ENCODE assay signal across 29 mouse cellular contexts in genomic region chr11:94440421-94440820, GRCm38 (mm10). TPM values are rescaled to one million over a fixed set of nuclear protein-coding genes. Genes with fewer than 3 reads are reported as not detected.
A peak's percentile ranks its signal among the peaks of the same experiment; 100 is the strongest.
DNase-seq lines count a peak whose midpoint lies in the region; ATAC-seq and TF ChIP-seq lines count a peak whose summit lies in the region.
"Had no signal": no experiment of that assay in that cellular context is flagged by ENCODE, and none has a peak within 500 bp of the region (broad histone marks: within the 10 kb centered on the region; RNA-seq: fewer than 3 reads in every experiment).

No protein-coding gene starts in this region.

- no peak overlapping the region for H3K4me3 ChIP-seq in midbrain, embryonic 12.5 days
- H3K4me3 ChIP-seq in midbrain, embryonic 14.5 days (replicated peaks; ENCODE audit: low read depth, low read length) = no peak overlapping the region
- H3K4me3 ChIP-seq in hindbrain, embryonic 11.5 days (ENCODE audit: low read depth, low read length) = no peak overlapping the region
- H3K4me3 ChIP-seq in hindbrain, postnatal 0 days (ENCODE audit: low read length) = no peak overlapping the region
- H3K4me3 ChIP-seq: heart, embryonic 15.5 days had no signal

- H3K9ac ChIP-seq in midbrain, embryonic 12.5 days (replicated peaks) = no peak overlapping the region
- H3K9ac ChIP-seq in midbrain, embryonic 14.5 days (replicated peaks; ENCODE audit: low read length) = no peak overlapping the region
- no peak overlapping the region for H3K9ac ChIP-seq in hindbrain, embryonic 11.5 days (ENCODE audit: low read depth, low read length)
- H3K9ac ChIP-seq in hindbrain, postnatal 0 days (replicated peaks; ENCODE audit: low read length) = no peak overlapping the region
- H3K9ac ChIP-seq: forebrain, postnatal 0 days; heart, embryonic 15.5 days had no signal

- no peak for TF ChIP-seq CTCF in hindbrain, postnatal 0 days (IDR thresholded peaks at IDR 0.05; ENCODE audit: low read depth)

- WGBS in midbrain, embryonic 12.5 days = 68% methylated on average over 6 of the region's 6 CpGs
- WGBS in midbrain, embryonic 14.5 days = 38% methylated on average over 6 of the region's 6 CpGs
- WGBS in hindbrain, embryonic 11.5 days = 82% methylated on average over 6 of the region's 6 CpGs
- 47% methylated on average over 6 of the region's 6 CpGs for WGBS in hindbrain, postnatal 0 days

- no peak overlapping the region for H3K4me2 ChIP-seq in midbrain, embryonic 12.5 days (replicated peaks)
- H3K4me2 ChIP-seq in midbrain, embryonic 14.5 days (ENCODE audit: low read length) = no peak overlapping the region
- H3K4me2 ChIP-seq in hindbrain, embryonic 11.5 days (replicated peaks; ENCODE audit: low read depth, low read length) = no peak overlapping the region
- H3K4me2 ChIP-seq in hindbrain, postnatal 0 days (ENCODE audit: low read depth, low read length) = no peak overlapping the region
- H3K4me2 ChIP-seq: heart, embryonic 15.5 days had no signal

- H3K27ac ChIP-seq in midbrain, embryonic 12.5 days (replicated peaks) = 0 out of 2 replicates have a peak overlapping the region, but pooled peaks have one; percentile 52
- H3K27ac ChIP-seq in midbrain, embryonic 14.5 days (replicated peaks; ENCODE audit: low read depth, low read length) = no peak overlapping the region
- H3K27ac ChIP-seq in hindbrain, embryonic 11.5 days (ENCODE audit: low read depth, low read length) = no peak overlapping the region
- peak overlapping the region; percentile 11; the same call in 1 of the 2 replicates for H3K27ac ChIP-seq in hindbrain, postnatal 0 days
- H3K27ac ChIP-seq: macrophage; stomach, postnatal 0 days had no signal

- intact Hi-C loops in gastrocnemius, postnatal 14 days (cut with DNase I; ENCODE audit: low total_unique reads) = no loop called here

- DNase-seq in midbrain, embryonic 14.5 days = no peak
- DNase-seq in hindbrain, embryonic 11.5 days (ENCODE audit: low spot score) = no peak
- DNase-seq in hindbrain, postnatal 0 days (ENCODE audit: low spot score) = peak; percentile 48
- DNase-seq in retina, embryonic 14.5 days (ENCODE audit: low spot score) = peak; percentile 72
- DNase-seq in right cerebral cortex, postnatal 25 days = no peak
- DNase-seq in gastrocnemius, postnatal 14 days = no peak
- DNase-seq in thymus, postnatal 25 days = no peak
- DNase-seq: adrenal gland, adult 8-10 months; B cell, adult 2 months; cerebellum, adult 8-10 months; cerebellum, postnatal 36 days; forebrain, postnatal 0 days; gastrocnemius, postnatal 36 days; heart, postnatal 36 days; kidney, adult 8-10 months; kidney, postnatal 10 days; right cerebral cortex, adult 18-20 months; thymus, adult 2 months had no signal

- ATAC-seq in midbrain, embryonic 12.5 days (ENCODE audit: low FRiP score, low read depth) = no peak
- no peak for ATAC-seq in midbrain, embryonic 14.5 days (ENCODE audit: low FRiP score, low TSS enrichment)
- 0 out of 2 replicates have a peak, but pooled peaks have one; percentile 10 for ATAC-seq in hindbrain, embryonic 11.5 days (ENCODE audit: low FRiP score)
- no peak for ATAC-seq in hindbrain, postnatal 0 days
- ATAC-seq: activated CD4-positive, CD25-positive, alpha-beta regulatory T cell, adult 4 months had no signal

- H3K9me3 ChIP-seq in midbrain, embryonic 12.5 days = no peaks in the 10 kb centered on the region
- H3K9me3 ChIP-seq in midbrain, embryonic 14.5 days (ENCODE audit: control insufficient read depth, low read length) = no peaks in the 10 kb centered on the region
- no peaks in the 10 kb centered on the region for H3K9me3 ChIP-seq in hindbrain, embryonic 11.5 days (ENCODE audit: control insufficient read depth, low read length)
- H3K9me3 ChIP-seq in hindbrain, postnatal 0 days (ENCODE audit: low read length) = no peaks in the 10 kb centered on the region
- H3K9me3 ChIP-seq: G1E; heart, embryonic 15.5 days had no signal

- H3K36me3 ChIP-seq in midbrain, embryonic 12.5 days = peaks cover 17% of the 10 kb centered on the region; the same call in 1 of the 2 replicates
- peaks cover 23% of the 10 kb centered on the region for H3K36me3 ChIP-seq in midbrain, embryonic 14.5 days (ENCODE audit: control insufficient read depth, insufficient read depth, low read length)
- no peaks in the 10 kb centered on the region for H3K36me3 ChIP-seq in hindbrain, embryonic 11.5 days (ENCODE audit: control insufficient read depth, insufficient read depth, low read length)
- H3K36me3 ChIP-seq in hindbrain, postnatal 0 days (ENCODE audit: insufficient read depth, low read length) = no peaks in the 10 kb centered on the region; the same call in none of the 2 replicates
- H3K36me3 ChIP-seq: G1E had no signal

- H3K27me3 ChIP-seq in midbrain, embryonic 12.5 days = no peaks in the 10 kb centered on the region
- no peaks in the 10 kb centered on the region for H3K27me3 ChIP-seq in midbrain, embryonic 14.5 days (ENCODE audit: control insufficient read depth, insufficient read depth, low read length)
- H3K27me3 ChIP-seq in hindbrain, embryonic 11.5 days (ENCODE audit: control insufficient read depth, insufficient read depth, low read length) = no peaks in the 10 kb centered on the region
- H3K27me3 ChIP-seq in hindbrain, postnatal 0 days (ENCODE audit: insufficient read depth, low read length) = no peaks in the 10 kb centered on the region

- peaks cover 46% of the 10 kb centered on the region for H3K4me1 ChIP-seq in midbrain, embryonic 12.5 days
- peaks cover 32% of the 10 kb centered on the region for H3K4me1 ChIP-seq in midbrain, embryonic 14.5 days (ENCODE audit: control insufficient read depth, insufficient read depth, low read length)
- H3K4me1 ChIP-seq in hindbrain, embryonic 11.5 days (replicated peaks; ENCODE audit: control insufficient read depth, insufficient read depth, low read length) = peaks cover 20% of the 10 kb centered on the region
- peaks cover 19% of the 10 kb centered on the region; the same call in 1 of the 2 replicates for H3K4me1 ChIP-seq in hindbrain, postnatal 0 days (ENCODE audit: insufficient read depth, low read length)

RNA-seq across cellular contexts. Expression of gene Cacna1g, which starts 33.6 kb away (rescaled TPM):
- 16.2 and 16.5 TPM in 2 replicates for polyA plus RNA-seq in midbrain, embryonic 12.5 days (2016; fragmentation: Nextera tagmentation; extraction: Ambion mirVana)
- polyA plus RNA-seq in midbrain, embryonic 14.5 days (2014; fragmentation: Nextera tagmentation; extraction: Ambion mirVana) = 20.1 and 22.7 TPM in 2 replicates
- 10.9 and 19.3 TPM in 2 replicates for polyA plus RNA-seq in hindbrain, embryonic 11.5 days (2014; fragmentation: Nextera tagmentation; extraction: Ambion mirVana)
- total RNA-seq in hindbrain, postnatal 0 days (2014; rRNA removed) = 87.7 and 90.3 TPM in 2 replicates
- 10.0 and 10.4 TPM in 2 replicates for polyA plus RNA-seq in hindbrain, postnatal 0 days (2015; fragmentation: Nextera tagmentation; extraction: Ambion mirVana)
- total RNA-seq in gastrocnemius, postnatal 14 days (2021) = 1 to 10 TPM; 4.9 to 6.1 TPM
- polyA plus RNA-seq: activated CD4-positive, CD25-positive, alpha-beta regulatory T cell, adult 4 months; G1E; macrophage had no signal

RNA-seq across cellular contexts. Expression of gene Spata20, which starts 45.6 kb away (rescaled TPM):
- 0.36 TPM in 1 of 2 replicates, not detected in the other for polyA plus RNA-seq in midbrain, embryonic 12.5 days (2016; fragmentation: Nextera tagmentation; extraction: Ambion mirVana)
- 0.42 and 0.54 TPM in 2 replicates for polyA plus RNA-seq in midbrain, embryonic 14.5 days (2014; fragmentation: Nextera tagmentation; extraction: Ambion mirVana)
- not detected in 2 replicates for polyA plus RNA-seq in hindbrain, embryonic 11.5 days (2014; fragmentation: Nextera tagmentation; extraction: Ambion mirVana)
- total RNA-seq in hindbrain, postnatal 0 days (2014; rRNA removed) = 1.5 and 11.8 TPM in 2 replicates
- 1.0 and 1.6 TPM in 2 replicates for polyA plus RNA-seq in hindbrain, postnatal 0 days (2015; fragmentation: Nextera tagmentation; extraction: Ambion mirVana)
- total RNA-seq in gastrocnemius, postnatal 14 days (2021) = not detected
- total RNA-seq: adrenal gland, adult 8-10 months; CH12.LX; G1E; gastrocnemius, postnatal 36 days; liver, adult 2 months had no signal
- polyA plus RNA-seq: activated CD4-positive, CD25-positive, alpha-beta regulatory T cell, adult 4 months; G1E; limb, embryonic 11.5 days; liver, adult 2 months; liver, embryonic 16.5 days; macrophage; small intestine, adult 2 months had no signal

RNA-seq across cellular contexts. Expression of gene Abcc3, which starts 47.6 kb away (rescaled TPM):
- 0.57 and 0.89 TPM in 2 replicates for polyA plus RNA-seq in midbrain, embryonic 12.5 days (2016; fragmentation: Nextera tagmentation; extraction: Ambion mirVana)
- polyA plus RNA-seq in midbrain, embryonic 14.5 days (2014; fragmentation: Nextera tagmentation; extraction: Ambion mirVana) = 0.19 and 0.50 TPM in 2 replicates
- polyA plus RNA-seq in hindbrain, embryonic 11.5 days (2014; fragmentation: Nextera tagmentation; extraction: Ambion mirVana) = 0.57 and 0.94 TPM in 2 replicates
- total RNA-seq in hindbrain, postnatal 0 days (2014; rRNA removed) = 4.5 and 4.7 TPM in 2 replicates
- 1.0 and 1.8 TPM in 2 replicates for polyA plus RNA-seq in hindbrain, postnatal 0 days (2015; fragmentation: Nextera tagmentation; extraction: Ambion mirVana)
- 1 to 10 TPM in 1 of 2 experiments, under 1 TPM in 1; 0.93 to 1.5 TPM for total RNA-seq in gastrocnemius, postnatal 14 days (2021)
- polyA plus RNA-seq: G1E had no signal

RNA-seq across cellular contexts. Expression of gene Epn3, which starts 59.4 kb away (rescaled TPM):
- polyA plus RNA-seq in midbrain, embryonic 12.5 days (2016; fragmentation: Nextera tagmentation; extraction: Ambion mirVana) = 0.47 and 0.68 TPM in 2 replicates
- polyA plus RNA-seq in midbrain, embryonic 14.5 days (2014; fragmentation: Nextera tagmentation; extraction: Ambion mirVana) = 0.23 and 0.43 TPM in 2 replicates
- polyA plus RNA-seq in hindbrain, embryonic 11.5 days (2014; fragmentation: Nextera tagmentation; extraction: Ambion mirVana) = 0.80 and 1.3 TPM in 2 replicates
- total RNA-seq in hindbrain, postnatal 0 days (2014; rRNA removed) = 2.7 and 6.2 TPM in 2 replicates
- polyA plus RNA-seq in hindbrain, postnatal 0 days (2015; fragmentation: Nextera tagmentation; extraction: Ambion mirVana) = 3.6 and 3.7 TPM in 2 replicates
- total RNA-seq in gastrocnemius, postnatal 14 days (2021) = under 1 TPM; 0.09 to 0.25 TPM
- total RNA-seq: G1E; liver, adult 2 months had no signal
- polyA plus RNA-seq: activated CD4-positive, CD25-positive, alpha-beta regulatory T cell, adult 4 months; G1E; macrophage had no signal

Comparison
In these comparisons a context has a peak if more than half of its experiments do, and no peak if none do; other contexts are left out.
1. H3K27ac ChIP-seq: peak in midbrain, embryonic 12.5 days (single experiment) and hindbrain, postnatal 0 days (single experiment); none in midbrain, embryonic 14.5 days (single experiment) and hindbrain, embryonic 11.5 days (single experiment).
2. DNase-seq: peak in hindbrain, postnatal 0 days (single experiment) and retina, embryonic 14.5 days (single experiment); none in midbrain, embryonic 14.5 days (single experiment), hindbrain, embryonic 11.5 days (single experiment), right cerebral cortex, postnatal 25 days (single experiment), gastrocnemius, postnatal 14 days (single experiment) and thymus, postnatal 25 days (single experiment).